Mouse (Mus musculus) activated CD4-positive, CD25-positive, alpha-beta regulatory T cell, adult 9 weeks (primary cell): ENCODE measurements around the gene Ppp2r3d. TPM values are rescaled to one million over a fixed set of nuclear protein-coding genes. Genes with fewer than 3 reads are reported as not detected.

Experiments
- polyA plus RNA-seq: library from polyadenylated mRNA; unstranded; fragments of 100-300 nt; shearing (Covaris generic); gene quantifications from one replicate; pipeline ENCODE4 v1.2.1, GENCODE M21; 2017

Ppp2r3d gene
- 28.4 TPM for polyA plus RNA-seq

DNA sequence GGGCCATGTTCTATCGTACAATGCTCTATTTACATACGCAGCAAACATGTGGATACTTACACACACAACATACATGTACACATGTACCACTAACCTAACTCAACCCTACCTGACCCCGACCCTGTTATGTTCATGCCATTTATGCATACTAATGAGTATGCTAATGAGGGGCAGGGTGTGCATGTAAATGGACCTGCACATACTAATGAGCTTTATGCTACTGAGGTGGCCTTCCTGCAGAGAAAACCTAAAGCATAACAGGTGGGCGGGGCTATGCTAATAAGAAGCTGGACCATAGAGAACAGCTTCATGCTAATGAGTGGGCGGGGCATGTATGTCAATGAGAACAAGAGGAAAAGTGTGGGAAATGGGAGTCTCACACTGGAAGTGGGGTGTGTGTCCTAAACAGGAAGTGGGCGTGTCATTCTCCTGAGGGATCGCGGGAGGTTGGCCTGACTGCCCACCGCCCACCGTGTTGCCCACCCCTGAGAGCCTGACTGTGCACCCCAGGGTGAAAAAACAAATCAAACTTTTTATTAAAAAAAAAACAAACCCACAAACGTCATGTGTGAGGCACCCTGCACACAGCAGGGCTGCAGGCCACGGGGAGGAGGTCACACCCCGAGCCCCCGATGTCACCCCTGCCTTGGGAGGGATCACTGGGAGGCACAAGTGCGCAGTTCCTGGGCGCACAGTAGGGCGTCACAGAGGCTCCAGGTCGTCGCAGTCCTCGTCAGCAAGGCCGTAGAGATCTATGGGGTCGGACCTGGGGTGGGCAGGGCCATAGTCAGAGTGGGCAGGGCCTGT lies at the start of gene Ppp2r3d:
Gene Ppp2r3d (minus strand): TSS at position 803 of the 807 bp plus-strand sequence.

DNA sequence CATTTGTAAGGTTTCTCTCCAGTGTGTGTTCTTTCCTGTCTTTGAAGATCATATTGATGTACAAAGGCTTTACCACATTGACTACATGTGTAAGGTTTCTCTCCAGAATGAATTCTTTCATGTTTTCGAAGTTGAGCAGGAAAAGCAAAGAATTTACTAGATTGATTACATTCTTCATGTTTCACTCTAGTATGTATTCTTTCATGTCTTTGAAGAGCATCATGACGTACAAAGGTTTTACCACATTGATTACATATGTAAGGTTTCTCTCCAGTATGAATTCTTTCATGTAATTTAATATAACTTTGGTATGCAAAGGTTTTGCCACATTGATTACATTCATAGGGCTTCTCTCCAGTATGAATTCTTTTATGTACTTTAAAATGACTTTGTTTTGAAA lies 17.0 kb upstream of the Ppp2r3d start, which contains the start of gene Gm21836:
Gene Gm21836 (minus strand): TSS at position 101 of the 400 bp plus-strand sequence.

Other genes starting within 250 kb of the Ppp2r3d start
- gene 2010315B03Rik, start 164.2 kb downstream of the Ppp2r3d start, polyA plus RNA-seq = 23.5 TPM
- gene Gm21836, start 16.9 kb upstream of the Ppp2r3d start, polyA plus RNA-seq = not detected